Mouse (Mus musculus) cerebellum, postnatal 36 days (tissue): ENCODE data around the gene Gm7694.

Source experiments
- DNase-seq, 2 experiments: peaks; one replicate each; pipeline ENCODE4 v3.0.0; 2021 to 2022; ENCODE audit warnings: mixed read lengths in 2 of 2

Gene Gm7694

GRCm38 (mm10) chr1:170306232-170306631 lies at the start of gene Gm7694:
Gm7694 (minus strand) TSS chr1:170306332.
- DNase-seq = no peak

GRCm38 (mm10) chr1:170353335-170353734 lies 47.2 kb upstream of the Gm7694 start:
- peak; percentile 13 to 29 for DNase-seq

- DNase-seq = no peak
These were observed 44.9 kb upstream of the Gm7694 start for GRCm38 (mm10) chr1:170351080-170351479.

GRCm38 (mm10) chr1:170346266-170346665 lies 40.1 kb upstream of the Gm7694 start:
- no peak for DNase-seq

- DNase-seq = no peak
These were observed 37.8 kb upstream of the Gm7694 start for GRCm38 (mm10) chr1:170343906-170344305.

GRCm38 (mm10) chr1:170343081-170343480 lies 36.9 kb upstream of the Gm7694 start:
- no peak for DNase-seq

GRCm38 (mm10) chr1:170339943-170340342 lies 33.8 kb upstream of the Gm7694 start:
- no peak for DNase-seq

- no peak for DNase-seq
These were observed 26.6 kb upstream of the Gm7694 start for GRCm38 (mm10) chr1:170332775-170333174.

GRCm38 (mm10) chr1:170331926-170332325 lies 25.8 kb upstream of the Gm7694 start:
- DNase-seq = no peak

GRCm38 (mm10) chr1:170325277-170325676 lies 19.1 kb upstream of the Gm7694 start:
- DNase-seq = no peak

GRCm38 (mm10) chr1:170324312-170324711 lies 18.2 kb upstream of the Gm7694 start:
- DNase-seq = no peak

- DNase-seq = no peak
These were observed 16.9 kb upstream of the Gm7694 start for GRCm38 (mm10) chr1:170323001-170323400.

GRCm38 (mm10) chr1:170322046-170322445 lies 15.9 kb upstream of the Gm7694 start:
- no peak for DNase-seq

GRCm38 (mm10) chr1:170311431-170311830 lies 5.3 kb upstream of the Gm7694 start:
- no peak for DNase-seq

GRCm38 (mm10) chr1:170308503-170308902 lies 2.4 kb upstream of the Gm7694 start, which contains the start of gene Spata46:
Spata46 (plus strand) TSS chr1:170308803.
- DNase-seq = no peak

- DNase-seq = no peak
These were observed 1.1 kb downstream of the Gm7694 start for GRCm38 (mm10) chr1:170305002-170305401.

GRCm38 (mm10) chr1:170303103-170303502 lies 3.0 kb downstream of the Gm7694 start:
- DNase-seq = no peak

GRCm38 (mm10) chr1:170302456-170302855 lies 3.7 kb downstream of the Gm7694 start:
- DNase-seq = no peak

- no peak for DNase-seq
These were observed 4.4 kb downstream of the Gm7694 start for GRCm38 (mm10) chr1:170301686-170302085.

GRCm38 (mm10) chr1:170299496-170299895 lies 6.6 kb downstream of the Gm7694 start:
- DNase-seq = no peak

- DNase-seq = no peak
These were observed 11.2 kb downstream of the Gm7694 start for GRCm38 (mm10) chr1:170294786-170295570.

- no peak for DNase-seq
These were observed 12.9 kb downstream of the Gm7694 start for GRCm38 (mm10) chr1:170293257-170293656.

GRCm38 (mm10) chr1:170292239-170292951 lies 13.7 kb downstream of the Gm7694 start:
- peak; percentile 47 to 67 for DNase-seq
